Mouse (Mus musculus) CD4-positive, CD25-positive, alpha-beta regulatory T cell, adult 2 months (primary cell): ENCODE data around the gene Sesn2.
"Not testable (repeated sequence)": the region's sequence is repeated elsewhere in the genome, so short reads cannot be mapped to it uniquely, and the experiment has no call there.

Experiments used
- DNase-seq: peaks from one replicate; pipeline ENCODE4 v3.0.0-alpha.2; 2012; ENCODE audit warnings: low read depth, low spot score

Gene Sesn2

DNA sequence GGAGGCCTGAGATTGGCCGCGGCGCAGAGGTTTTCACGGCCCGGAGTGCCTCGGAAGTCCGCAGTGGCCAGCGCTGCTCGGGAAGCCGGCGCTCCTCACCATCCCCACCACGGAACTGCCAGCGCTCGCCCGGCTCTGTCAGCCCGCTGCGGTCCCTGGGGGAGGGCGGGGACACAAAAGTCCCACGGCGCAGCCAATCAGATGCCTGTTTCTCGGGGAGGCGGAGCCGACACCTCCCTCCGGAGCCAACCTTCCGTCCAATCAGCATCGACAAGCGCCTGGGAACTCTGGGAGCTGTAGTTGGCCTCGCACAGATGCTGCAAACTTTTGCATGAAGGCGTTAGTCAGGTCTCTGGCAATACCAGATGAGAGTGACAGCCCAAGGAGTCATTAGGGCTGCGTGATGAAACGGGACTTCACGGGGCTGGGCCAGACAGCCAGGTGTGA lies at the start of gene Sesn2:
TSS of gene Sesn2 (minus strand) at position 150 of the 447 bp plus-strand sequence.
- peak; percentile 98 for DNase-seq

DNA sequence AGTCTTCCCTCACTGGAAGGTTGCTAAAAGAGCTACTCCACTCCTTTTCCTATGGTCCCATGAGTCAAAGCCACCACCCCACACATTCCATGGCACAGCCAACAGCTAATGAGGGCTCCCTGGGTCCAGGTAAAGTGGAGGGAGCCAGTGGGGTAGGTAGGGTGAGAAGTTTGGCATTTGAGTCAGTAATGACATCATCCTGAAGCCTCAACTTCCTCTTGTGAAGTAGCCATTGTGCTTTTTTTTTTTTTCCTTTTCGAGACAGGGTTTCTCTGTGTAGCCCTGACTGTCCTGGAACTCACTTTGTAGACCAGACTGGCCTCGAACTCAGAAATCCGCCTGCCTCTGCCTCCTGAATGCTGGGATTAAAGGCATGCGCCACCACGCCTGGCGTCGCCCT lies 45.2 kb upstream of the Sesn2 start:
- DNase-seq = not testable (repeated sequence)

DNA sequence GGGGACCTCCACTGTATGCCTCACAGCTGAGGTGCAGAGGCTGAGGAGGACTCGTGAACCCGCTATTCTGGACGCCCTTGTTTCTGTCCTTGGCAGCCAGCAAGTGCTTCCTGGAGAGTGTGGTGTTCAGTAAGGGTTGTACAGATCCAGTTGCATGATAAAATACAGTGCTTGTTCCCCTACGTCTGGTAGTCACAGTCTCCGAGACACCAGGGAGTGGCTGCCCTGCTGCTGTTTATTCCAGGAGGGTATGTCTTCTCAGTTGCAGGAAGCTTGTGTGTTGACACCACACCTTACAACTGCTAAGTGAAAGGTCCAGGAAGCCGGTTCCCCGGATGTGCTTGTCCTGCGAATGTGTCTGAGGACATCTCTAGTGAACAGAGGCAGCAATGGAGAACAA lies 44.4 kb upstream of the Sesn2 start:
- DNase-seq = no peak

DNA sequence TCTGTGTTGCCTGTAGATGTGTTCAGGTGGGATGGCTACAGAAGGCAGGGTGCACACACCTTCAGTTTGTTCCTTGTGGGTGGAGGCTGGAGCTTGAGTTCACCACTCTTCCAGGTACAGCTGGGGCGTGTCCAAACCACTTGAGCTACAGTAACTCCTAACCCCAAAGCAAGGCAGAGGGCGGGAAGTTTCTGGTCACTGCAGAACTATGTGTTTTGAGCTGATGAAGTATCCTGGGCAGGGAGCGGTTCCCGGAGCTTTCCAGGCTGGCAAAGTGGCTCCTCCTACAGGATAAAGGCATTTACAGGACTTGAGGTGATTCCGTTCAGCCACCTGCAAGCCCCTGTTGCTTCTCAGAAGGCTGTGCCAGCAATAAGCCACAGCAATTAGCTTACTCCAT lies 43.9 kb upstream of the Sesn2 start:
- no peak for DNase-seq

DNA sequence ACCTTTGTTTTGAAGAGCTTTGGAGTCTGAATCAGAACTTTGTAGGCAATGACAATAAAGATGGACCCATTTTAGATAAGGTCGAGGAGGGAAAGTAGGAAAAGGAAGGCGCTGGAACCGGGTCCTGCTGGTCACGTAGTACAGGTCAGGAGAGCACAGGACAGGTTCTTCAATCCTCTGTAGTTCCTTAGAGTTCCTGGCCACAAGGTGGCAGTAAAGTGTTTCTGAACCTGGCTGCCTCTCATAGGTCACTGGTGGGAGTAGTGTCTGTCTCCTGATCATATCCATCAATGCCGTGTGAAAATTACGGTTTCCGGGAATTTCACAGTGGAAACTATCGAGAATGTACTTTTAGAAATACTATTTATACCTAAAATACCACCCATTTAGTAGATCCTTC lies 35.5 kb upstream of the Sesn2 start:
- DNase-seq = peak; percentile 84

DNA sequence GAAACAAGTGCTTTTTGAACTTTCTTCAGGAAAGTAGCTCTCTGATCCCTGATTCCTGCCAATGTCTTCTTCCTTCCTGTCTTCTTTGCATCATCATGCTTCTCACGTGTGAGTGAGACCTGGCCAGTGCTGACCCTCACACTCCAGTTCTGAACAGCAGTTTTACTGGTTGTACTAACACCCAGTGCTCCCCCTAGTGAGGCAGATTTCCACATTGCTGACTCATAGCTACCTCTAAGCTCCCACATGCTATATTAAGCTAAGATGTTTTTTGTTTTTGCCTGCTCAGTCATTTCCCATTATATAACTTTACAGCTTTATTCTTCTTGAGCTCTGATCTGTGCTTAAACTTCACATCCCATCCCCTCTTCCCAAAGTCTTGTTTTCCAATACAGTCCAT lies 32.4 kb upstream of the Sesn2 start:
- DNase-seq = no peak

DNA sequence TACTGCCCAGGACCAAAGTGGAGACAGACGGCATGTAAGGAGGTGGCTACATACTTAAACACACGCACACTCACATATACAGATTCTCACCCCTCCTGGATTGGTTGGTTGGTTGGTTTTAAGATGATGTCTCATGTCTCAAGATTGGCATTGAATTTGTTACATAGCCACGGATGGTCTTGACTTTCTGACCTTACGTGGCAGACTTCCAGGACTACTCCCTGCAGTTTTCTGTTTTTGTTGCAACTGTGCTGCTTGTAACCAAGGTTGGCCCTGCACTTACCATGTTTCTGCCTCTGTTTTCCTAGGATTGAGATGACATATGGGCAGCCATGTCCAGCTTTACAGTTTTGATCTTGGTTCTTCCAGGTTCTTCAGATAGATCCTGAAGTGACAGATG lies 31.1 kb upstream of the Sesn2 start:
- DNase-seq = no peak

DNA sequence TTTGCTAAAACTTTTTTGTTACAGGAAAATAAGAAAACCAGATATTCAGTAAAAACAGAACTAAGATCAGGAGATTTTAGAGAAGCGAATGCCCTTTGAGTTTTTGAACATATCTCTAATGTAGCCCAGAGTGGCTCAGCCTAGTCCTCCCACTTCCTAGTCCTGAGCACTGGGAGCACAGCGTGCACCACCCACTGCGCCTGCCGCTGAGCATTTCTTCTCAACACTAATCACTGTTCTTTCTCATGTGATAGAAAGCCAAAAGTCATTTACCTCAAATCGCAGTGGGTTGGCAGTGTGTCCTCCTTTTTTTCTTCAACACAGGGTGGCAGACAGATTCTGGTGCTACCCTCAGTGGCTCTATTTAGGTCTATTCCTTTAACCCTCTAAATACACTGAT lies 29.2 kb upstream of the Sesn2 start:
- DNase-seq = no peak

DNA sequence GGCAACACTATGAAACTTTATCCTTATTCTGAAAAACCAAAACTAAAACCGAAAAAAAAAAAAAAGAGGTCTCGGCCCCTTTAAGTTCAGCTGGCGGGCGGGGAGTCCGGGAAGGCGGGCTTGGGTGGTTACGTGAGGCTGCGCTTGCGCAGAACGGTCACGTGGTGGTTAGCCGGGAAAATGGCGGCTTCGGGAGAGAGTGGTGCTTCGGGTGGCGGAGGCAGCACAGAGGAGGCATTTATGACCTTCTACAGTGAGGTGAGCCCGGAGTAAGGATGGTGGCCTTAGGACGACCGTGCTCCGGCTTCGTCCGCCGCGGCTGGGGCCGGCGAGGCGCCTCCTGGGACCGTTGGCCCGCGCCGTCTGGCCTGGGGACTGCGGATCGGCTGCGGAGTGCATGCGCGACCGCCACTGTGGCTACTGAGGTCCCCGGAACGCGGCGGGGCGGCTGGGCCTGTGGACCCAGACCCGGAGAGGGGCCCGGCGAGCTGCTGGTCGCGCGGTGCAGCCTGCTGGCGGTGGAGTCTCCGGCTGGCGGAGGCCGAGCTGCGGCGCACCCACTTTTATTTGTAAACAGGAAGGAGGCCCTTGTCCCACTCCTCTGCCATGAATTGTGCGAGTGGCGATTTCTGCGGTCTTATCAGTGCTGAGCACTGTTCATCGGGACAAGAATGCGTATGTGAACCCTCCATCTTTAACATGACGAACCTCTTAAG lies 25.3 kb upstream of the Sesn2 start, which contains the start of gene Dnajc8:
TSS of gene Dnajc8 (plus strand) at position 145 of the 716 bp plus-strand sequence.
- DNase-seq = peak; percentile 98

DNA sequence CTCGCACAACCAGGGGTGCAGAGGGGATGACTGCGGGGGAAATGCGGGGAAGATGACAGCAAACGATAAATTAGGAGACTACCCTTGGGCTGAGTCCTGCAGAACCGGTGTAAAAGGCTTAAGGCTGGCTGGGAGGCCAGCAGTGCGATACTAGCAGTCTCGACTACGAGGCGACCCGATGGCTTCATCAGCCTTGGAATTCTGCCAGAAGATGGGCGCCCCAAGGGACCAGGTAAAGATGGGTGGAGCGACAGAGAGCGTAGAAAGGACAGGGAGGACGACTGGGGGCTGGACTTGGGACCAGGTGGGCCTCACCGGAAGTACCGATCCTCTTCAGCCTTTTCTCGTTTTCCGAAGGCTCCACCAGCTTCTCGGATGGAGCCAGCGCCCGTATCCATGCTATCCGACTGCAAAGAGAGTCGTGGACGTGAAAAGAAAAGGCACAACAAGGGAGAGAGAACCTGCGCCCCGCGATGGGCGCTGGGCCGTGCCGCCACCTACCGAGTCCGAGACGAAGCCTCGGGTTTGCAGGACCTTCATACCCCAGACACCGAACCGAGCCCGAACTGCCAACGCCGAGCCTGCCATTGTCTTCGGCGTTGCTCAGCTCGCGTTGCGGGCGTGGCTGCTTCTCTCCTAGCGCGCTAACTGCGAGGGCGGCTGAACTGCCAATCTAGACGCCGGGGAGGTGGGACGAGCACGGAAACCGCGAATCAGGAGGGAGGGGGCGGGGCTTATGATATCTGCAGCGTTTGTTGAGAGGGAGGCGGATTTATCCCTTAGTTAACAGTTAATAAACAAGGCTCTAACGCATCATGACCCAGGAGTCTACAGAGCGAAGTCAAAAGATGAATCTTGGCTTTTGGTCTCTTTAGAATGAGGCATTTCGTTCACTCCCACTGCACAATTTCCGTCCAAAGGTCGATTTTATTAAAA lies 22.9 kb upstream of the Sesn2 start, which contains the start of gene Atpif1:
TSS of gene Atpif1 (minus strand) at position 679 of the 936 bp plus-strand sequence.
- DNase-seq = peak; percentile 96

DNA sequence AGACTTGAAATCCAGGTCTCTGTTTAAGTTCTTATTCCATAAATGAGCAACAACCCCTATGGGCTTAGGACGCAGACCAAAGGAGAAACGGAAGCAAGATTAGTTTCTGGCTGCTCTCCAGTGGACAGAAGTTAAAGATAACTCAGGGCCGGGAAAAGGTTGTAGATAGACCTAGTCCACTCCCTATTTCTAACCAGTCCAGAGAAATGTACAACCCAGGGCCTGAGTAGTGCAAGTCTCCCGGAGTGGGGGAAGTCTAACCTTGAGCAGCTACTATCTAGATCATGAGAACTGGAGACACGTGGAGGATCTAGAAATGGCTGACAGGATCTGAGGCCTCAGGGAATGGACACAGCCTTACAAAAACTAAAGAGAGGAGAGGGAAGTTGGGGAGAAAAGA lies 22.2 kb upstream of the Sesn2 start:
- DNase-seq = no peak

DNA sequence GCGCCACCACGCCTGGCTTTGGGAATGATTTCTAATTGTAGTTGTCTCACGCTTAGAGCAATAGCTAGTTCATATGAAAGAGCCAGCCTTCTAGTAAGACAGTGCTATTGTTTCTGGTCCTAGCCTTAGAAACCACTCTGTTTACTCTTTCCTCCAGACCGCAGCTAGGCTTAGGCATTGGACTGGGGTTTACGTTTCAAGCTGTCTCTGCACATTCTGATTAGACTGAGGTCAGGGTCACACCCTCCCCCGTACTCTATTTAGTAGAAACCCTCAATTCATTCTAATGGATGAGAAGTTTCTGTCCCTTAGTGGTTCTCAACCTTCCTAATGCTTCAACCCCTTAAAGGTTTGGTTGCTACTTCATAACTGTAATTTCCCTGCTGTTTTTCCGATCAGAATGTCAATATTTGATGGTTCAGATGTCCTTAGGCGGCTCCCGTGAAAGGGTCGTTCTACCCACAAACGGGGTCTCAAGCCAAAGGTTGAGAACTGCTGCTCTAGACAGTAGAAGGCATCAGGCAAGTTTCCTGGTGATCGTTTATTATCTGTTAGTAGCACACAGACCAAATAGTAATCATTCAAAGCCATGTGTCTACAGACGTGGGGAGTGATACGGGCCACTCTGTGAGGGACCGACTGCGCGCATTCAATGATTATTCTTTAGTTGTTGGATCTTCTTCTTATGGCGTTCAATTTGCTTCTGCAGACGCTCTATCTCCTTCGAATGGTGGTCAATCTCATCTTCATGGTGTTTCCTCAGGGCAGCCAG lies 19.9 kb upstream of the Sesn2 start:
- no peak for DNase-seq

DNA sequence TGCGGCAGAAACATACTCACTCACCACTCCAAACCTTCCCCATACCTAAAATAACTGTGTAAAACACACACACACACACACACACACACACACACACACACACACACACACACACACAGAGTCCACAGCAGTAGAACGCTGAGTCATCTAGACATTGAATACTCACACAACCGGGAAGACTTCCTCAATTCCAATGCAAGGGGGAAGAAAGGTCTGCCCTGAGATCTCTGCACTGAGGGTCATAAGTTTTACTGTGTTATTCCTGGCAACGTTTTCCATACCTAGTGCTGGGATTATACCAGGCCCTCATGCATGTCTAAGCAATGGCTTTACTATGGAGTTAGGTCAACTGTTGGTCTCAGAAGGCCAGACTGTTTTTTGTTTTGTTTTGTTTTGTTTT lies 19.0 kb upstream of the Sesn2 start:
- DNase-seq = no peak

DNA sequence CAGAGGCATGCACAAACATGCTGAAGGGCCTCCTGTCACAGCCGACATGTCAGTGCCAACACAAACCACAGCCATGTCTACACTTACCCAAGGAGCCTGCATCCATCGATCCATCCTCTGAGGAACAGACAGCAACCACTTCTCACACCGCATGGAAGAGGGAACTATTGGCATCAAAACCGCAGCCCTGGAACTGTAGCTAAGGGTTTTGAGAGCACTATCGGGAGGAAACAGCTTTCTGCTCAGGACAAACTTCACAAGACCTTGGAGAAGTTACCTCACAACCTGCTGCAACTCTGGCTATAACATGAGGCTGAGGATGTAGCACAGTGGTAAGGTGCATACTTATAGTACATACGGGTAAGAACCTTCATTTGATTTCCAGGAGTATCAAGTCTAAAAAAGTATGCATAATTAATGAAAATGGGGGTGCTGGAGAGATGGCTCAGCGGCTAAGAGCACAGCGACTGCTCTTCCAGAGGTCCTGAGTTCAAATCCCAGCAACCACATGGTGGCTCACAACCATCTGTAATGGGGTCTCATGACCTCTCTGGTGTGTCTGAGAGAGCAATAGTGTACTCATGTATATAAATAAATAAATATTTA lies 17.7 kb upstream of the Sesn2 start:
- no peak for DNase-seq

DNA sequence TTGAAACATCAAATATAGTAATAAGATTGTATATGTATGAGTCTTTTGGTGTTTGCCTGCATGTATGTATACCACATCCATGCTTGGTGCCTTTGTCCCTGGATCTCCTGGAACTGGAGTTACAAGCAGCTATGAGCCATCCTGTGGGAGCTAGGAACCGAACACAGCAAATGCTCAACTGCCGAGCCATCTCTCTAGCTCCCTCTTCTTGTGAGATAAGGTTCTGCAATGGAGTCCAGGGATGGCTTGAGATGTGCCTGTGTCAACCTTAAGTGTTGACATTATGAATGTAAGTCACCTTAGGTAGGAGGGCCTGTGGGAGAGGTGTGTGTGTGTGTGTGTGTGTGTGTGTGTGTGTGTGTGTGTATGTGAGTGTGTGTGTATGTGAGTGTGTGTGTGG lies 16.4 kb upstream of the Sesn2 start:
- DNase-seq = peak; percentile 69

DNA sequence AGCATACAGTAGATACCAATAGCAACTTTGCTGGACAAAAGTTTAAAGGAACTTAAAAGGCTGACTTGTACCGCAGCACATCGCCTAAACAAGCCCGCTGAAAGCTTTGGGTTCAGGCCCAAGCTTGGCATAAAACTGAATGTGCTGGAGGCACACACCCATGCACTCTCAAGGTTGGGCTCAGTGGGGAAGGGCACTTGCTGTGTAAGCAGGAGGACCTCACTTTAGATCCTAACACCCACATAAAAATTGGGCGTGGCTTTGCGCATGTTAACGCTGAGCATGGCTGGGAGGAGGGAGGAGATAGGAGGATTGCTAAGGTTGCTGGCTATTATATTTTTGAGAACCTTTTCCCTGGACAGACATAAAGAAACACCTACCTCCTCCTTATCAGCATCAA lies 14.5 kb upstream of the Sesn2 start:
- DNase-seq = no peak

DNA sequence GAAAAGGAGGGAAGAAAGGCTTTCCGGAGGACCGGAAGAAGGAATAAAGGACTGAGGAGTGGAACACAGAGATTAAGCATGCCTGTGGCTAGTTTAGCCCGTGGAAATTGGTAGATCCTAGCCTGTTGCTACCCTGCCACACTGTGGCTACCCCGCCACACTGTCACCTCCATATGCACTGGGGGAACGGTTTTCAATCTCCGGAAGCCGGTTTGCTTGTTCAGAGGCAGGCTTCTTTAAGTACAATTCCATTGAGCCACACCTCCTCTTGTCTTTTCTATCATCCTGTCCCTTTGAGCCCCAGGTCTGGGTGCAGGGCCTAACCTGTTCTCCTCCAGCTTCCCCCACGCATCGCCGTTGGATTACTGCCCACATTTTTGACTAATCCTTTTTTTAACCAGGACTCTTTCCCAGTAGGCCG lies 14.0 kb upstream of the Sesn2 start:
- DNase-seq = no peak

DNA sequence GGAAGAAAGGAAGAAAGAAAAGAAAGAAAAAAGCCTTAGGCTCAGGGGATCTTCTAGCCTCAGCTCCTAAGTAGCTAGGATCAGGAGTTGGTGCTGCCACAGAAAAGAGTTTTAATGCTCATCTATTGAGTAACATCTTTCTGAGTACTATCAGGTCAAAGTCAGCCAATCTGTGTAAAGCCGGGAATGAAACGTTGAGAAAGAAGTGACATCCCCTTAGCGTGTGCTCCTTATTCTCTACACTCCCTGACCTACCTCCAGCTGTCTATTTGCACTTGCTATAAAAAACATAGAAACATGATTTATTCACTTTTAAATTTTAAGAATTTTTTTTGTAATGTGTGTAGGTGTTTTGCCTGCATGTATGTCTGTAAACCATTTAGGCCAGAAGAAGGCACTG lies 8.9 kb upstream of the Sesn2 start:
- no peak for DNase-seq

DNA sequence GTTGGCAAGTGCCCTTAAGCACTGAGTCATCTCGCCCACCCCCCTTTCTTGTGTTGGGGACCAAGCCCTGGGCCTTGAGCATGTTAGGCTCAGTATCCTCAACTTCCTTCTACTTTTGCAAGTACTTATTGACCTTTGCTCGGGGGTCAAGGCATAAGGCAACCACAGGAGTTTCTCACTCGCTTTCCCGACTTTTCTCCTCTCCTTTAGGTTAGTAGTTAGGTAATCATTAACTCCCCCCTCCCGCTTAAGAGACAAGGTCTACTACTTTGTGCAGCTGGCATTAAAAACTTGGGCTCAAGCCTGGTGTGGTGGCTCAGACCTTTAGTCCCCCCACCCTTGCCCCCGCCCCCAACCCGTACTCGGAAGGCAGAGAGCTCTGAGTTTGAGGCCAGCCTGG lies 7.8 kb upstream of the Sesn2 start:
- no peak for DNase-seq

DNA sequence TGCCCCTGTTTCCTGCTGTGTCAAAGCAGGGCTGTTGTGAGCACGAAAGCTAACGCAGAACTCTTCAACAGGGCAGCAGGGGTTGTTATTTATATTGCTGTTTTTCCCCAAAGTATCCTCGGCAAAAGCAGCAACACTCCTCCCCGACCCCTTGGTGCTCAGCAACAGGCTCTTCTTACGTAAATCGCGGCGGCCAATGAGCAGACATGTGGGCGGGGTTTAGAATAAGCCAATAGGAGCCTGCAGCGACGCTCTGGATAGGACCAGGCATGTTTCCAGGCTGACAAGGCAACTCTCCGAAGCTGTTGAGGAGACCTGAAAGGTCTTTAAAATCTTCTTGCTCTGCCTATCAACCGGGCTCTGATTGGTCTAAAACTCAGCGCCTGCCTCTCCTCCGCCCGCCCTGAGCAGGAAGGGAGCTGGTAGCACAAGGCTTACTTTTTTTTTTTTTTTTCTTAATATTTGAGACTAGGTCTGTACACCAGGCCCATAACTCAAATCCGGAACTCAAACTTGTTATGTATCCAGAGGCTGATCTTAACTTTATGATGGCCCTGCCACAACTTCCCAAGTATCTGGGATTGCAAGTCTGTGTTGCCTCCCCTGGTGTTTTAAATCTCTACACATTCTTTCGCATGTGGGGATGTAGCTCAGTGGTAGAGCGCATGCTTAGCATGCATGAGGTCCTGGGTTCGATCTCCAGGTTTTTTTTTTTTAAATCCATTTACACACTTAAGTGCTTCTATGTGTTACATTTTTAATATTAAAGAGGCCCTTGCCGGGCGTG lies 5.3 kb upstream of the Sesn2 start:
- DNase-seq = peak; percentile 97
